Mouse (Mus musculus) small intestine, adult 2 months (tissue): ENCODE data around the gene 1810009A15Rik.

ENCODE experiments used
- CTCF ChIP-seq: fragments of 200-500 bp; IDR thresholded peaks from 2 replicates; pipeline ENCODE4 v1.5.1; 2012; ENCODE audit warnings: low read depth, mild to moderate bottlenecking, control low read depth, inconsistent platforms, low read length, moderate library complexity, mixed read lengths; ENCODE audit not compliant: insufficient replicate concordance, insufficient read length; ENCODE audit errors: extremely low read depth
- POLR2A ChIP-seq: fragments of 200-500 bp; IDR thresholded peaks from 2 replicates; pipeline ENCODE4 v1.6.1; 2012; ENCODE audit warnings: low read depth, mild to moderate bottlenecking, control low read depth, inconsistent platforms, low read length, moderate library complexity

DNA sequence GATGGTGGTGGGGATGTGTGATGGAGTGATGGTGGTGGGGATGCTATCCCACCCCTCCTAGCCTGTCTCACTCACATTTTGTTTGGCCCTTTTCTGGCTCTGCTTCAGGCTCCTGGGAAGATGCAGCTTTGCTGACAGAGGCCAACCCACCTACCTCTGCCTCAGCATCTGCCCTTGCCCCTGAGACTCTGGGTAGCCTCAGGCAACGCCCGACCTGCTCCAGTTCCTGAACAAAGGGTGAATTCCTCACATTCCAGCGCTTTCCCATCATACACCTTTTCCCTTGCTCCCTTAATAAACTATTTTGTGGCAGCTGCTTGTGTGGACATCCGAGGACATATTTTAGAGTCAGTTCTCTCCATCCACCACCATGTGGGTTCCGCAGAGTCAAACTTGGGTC lies 40.3 kb upstream of the 1810009A15Rik start:
- TF ChIP-seq CTCF (no peak), POLR2A (no peak)
